Mouse (Mus musculus): Measurements from ENCODE around the gene Cfap299. TPM values are rescaled to one million over a fixed set of nuclear protein-coding genes. Genes with fewer than 3 reads are reported as not detected.

Gene Cfap299
- polyA plus RNA-seq, 1 experiment from 2014 or later = 1.2 TPM

- WGBS = 91% methylated on average over 3 of the region's 3 CpGs
- Histone ChIP-seq H3K27ac (no peak overlapping the region), H3K4me3 (no peak overlapping the region), H3K4me1 (no peaks in the 10 kb centered on the region), H3K9me3 (no peaks in the 10 kb centered on the region), H3K9ac (no peak overlapping the region), H3K27me3 (no peaks in the 10 kb centered on the region), H3K36me3 (no peaks in the 10 kb centered on the region), H3K4me2 (no peak overlapping the region)
- ATAC-seq (ENCODE audit: insufficient number of reproducible peaks, insufficient read depth, low FRiP score, low TSS enrichment, low read depth) = no peak
Observed at GRCm38 (mm10) chr5:98476539-98476938, 147.4 kb downstream of the Cfap299 start.

GRCm38 (mm10) chr5:98477261-98477660, 148.2 kb downstream of the Cfap299 start:
- Histone ChIP-seq H3K4me3 (no peak overlapping the region), H3K4me1 (no peaks in the 10 kb centered on the region), H3K9ac (no peak overlapping the region), H3K36me3 (no peaks in the 10 kb centered on the region), H3K4me2 (no peak overlapping the region), H3K27me3 (no peaks in the 10 kb centered on the region), H3K27ac (no peak overlapping the region), H3K9me3 (no peaks in the 10 kb centered on the region)
- 60% methylated on average over 8 of the region's 8 CpGs for WGBS
- ATAC-seq (ENCODE audit: insufficient number of reproducible peaks, insufficient read depth, low FRiP score, low TSS enrichment, low read depth) = no peak

- H3K27ac ChIP-seq = no peak overlapping the region
- H3K4me3 ChIP-seq = no peak overlapping the region
- no peaks in the 10 kb centered on the region for H3K4me1 ChIP-seq
- H3K27me3 ChIP-seq = no peaks in the 10 kb centered on the region
- no peaks in the 10 kb centered on the region for H3K36me3 ChIP-seq
- H3K9ac ChIP-seq = no peak overlapping the region
- 60% methylated on average over 5 of the region's 5 CpGs for WGBS
- no peaks in the 10 kb centered on the region for H3K9me3 ChIP-seq
- no peak overlapping the region for H3K4me2 ChIP-seq
- ATAC-seq (ENCODE audit: insufficient number of reproducible peaks, insufficient read depth, low FRiP score, low TSS enrichment, low read depth) = no peak
Observed at GRCm38 (mm10) chr5:98483507-98483906, 154.4 kb downstream of the Cfap299 start.

GRCm38 (mm10) chr5:98485189-98485588, 156.1 kb downstream of the Cfap299 start:
- WGBS = 74% methylated on average over 1 of the region's 1 CpGs
- H3K27ac ChIP-seq = no peak overlapping the region
- no peak overlapping the region for H3K4me3 ChIP-seq
- H3K36me3 ChIP-seq = no peaks in the 10 kb centered on the region
- H3K4me1 ChIP-seq = no peaks in the 10 kb centered on the region
- H3K4me2 ChIP-seq = no peak overlapping the region
- H3K9ac ChIP-seq = no peak overlapping the region
- no peaks in the 10 kb centered on the region for H3K27me3 ChIP-seq
- ATAC-seq (ENCODE audit: insufficient number of reproducible peaks, insufficient read depth, low FRiP score, low TSS enrichment, low read depth) = no peak
- H3K9me3 ChIP-seq = no peaks in the 10 kb centered on the region

- no peak overlapping the region for H3K9ac ChIP-seq
- no peaks in the 10 kb centered on the region for H3K4me1 ChIP-seq
- no peak for ATAC-seq (ENCODE audit: insufficient number of reproducible peaks, insufficient read depth, low FRiP score, low TSS enrichment, low read depth)
- H3K4me2 ChIP-seq = no peak overlapping the region
- no peak overlapping the region for H3K27ac ChIP-seq
- 75% methylated on average over 4 of the region's 4 CpGs for WGBS
- H3K36me3 ChIP-seq = no peaks in the 10 kb centered on the region
- no peaks in the 10 kb centered on the region for H3K9me3 ChIP-seq
- no peaks in the 10 kb centered on the region for H3K27me3 ChIP-seq
- no peak overlapping the region for H3K4me3 ChIP-seq
Observed at GRCm38 (mm10) chr5:98498317-98498716, 169.2 kb downstream of the Cfap299 start.

- ATAC-seq (ENCODE audit: insufficient number of reproducible peaks, insufficient read depth, low FRiP score, low TSS enrichment, low read depth) = no peak
- 90% methylated on average over 7 of the region's 7 CpGs for WGBS
Observed at GRCm38 (mm10) chr5:98516214-98516613, 187.1 kb downstream of the Cfap299 start.

GRCm38 (mm10) chr5:98520118-98520517, 191.0 kb downstream of the Cfap299 start:
- no peak for ATAC-seq (ENCODE audit: insufficient number of reproducible peaks, insufficient read depth, low FRiP score, low TSS enrichment, low read depth)
- H3K9ac ChIP-seq = no peak overlapping the region
- no peaks in the 10 kb centered on the region for H3K36me3 ChIP-seq
- H3K27me3 ChIP-seq = no peaks in the 10 kb centered on the region
- H3K9me3 ChIP-seq = no peaks in the 10 kb centered on the region
- no peak overlapping the region for H3K4me2 ChIP-seq
- H3K4me3 ChIP-seq = no peak overlapping the region
- no peaks in the 10 kb centered on the region for H3K4me1 ChIP-seq
- 57% methylated on average over 2 of the region's 2 CpGs for WGBS
- no peak overlapping the region for H3K27ac ChIP-seq

More at GRCm38 (mm10) chr5:98516214-98516613, 187.1 kb downstream of the Cfap299 start:
- H3K36me3 ChIP-seq = no peaks in the 10 kb centered on the region
- no peaks in the 10 kb centered on the region for H3K27me3 ChIP-seq
- no peaks in the 10 kb centered on the region for H3K9me3 ChIP-seq
- H3K4me3 ChIP-seq = no peak overlapping the region
- H3K4me2 ChIP-seq = no peak overlapping the region
- H3K27ac ChIP-seq = no peak overlapping the region
- H3K9ac ChIP-seq = no peak overlapping the region
- no peaks in the 10 kb centered on the region for H3K4me1 ChIP-seq

- Histone ChIP-seq H3K9ac (no peak overlapping the region), H3K27me3 (no peaks in the 10 kb centered on the region), H3K27ac (no peak overlapping the region), H3K4me2 (no peak overlapping the region), H3K4me3 (no peak overlapping the region), H3K9me3 (no peaks in the 10 kb centered on the region), H3K36me3 (no peaks in the 10 kb centered on the region), H3K4me1 (no peaks in the 10 kb centered on the region)
- 83% methylated on average over 7 of the region's 7 CpGs for WGBS
- ATAC-seq (ENCODE audit: insufficient number of reproducible peaks, insufficient read depth, low FRiP score, low TSS enrichment, low read depth) = no peak
Observed at GRCm38 (mm10) chr5:98522270-98522977, 193.3 kb downstream of the Cfap299 start.

- WGBS = 78% methylated on average over 7 of the region's 7 CpGs
- Histone ChIP-seq H3K4me3 (no peak overlapping the region), H3K27ac (no peak overlapping the region), H3K4me2 (no peak overlapping the region), H3K27me3 (no peaks in the 10 kb centered on the region), H3K9me3 (no peaks in the 10 kb centered on the region), H3K36me3 (no peaks in the 10 kb centered on the region), H3K9ac (no peak overlapping the region), H3K4me1 (no peaks in the 10 kb centered on the region)
- ATAC-seq (ENCODE audit: insufficient number of reproducible peaks, insufficient read depth, low FRiP score, low TSS enrichment, low read depth) = no peak
Observed at GRCm38 (mm10) chr5:98523050-98523449, 193.9 kb downstream of the Cfap299 start.

- Histone ChIP-seq H3K36me3 (no peaks in the 10 kb centered on the region), H3K27me3 (no peaks in the 10 kb centered on the region), H3K9me3 (no peaks in the 10 kb centered on the region), H3K4me2 (no peak overlapping the region), H3K27ac (no peak overlapping the region), H3K4me3 (no peak overlapping the region), H3K9ac (no peak overlapping the region), H3K4me1 (no peaks in the 10 kb centered on the region)
- WGBS = 89% methylated on average over 1 of the region's 1 CpGs
- ATAC-seq (ENCODE audit: insufficient number of reproducible peaks, insufficient read depth, low FRiP score, low TSS enrichment, low read depth) = no peak
Observed at GRCm38 (mm10) chr5:98523783-98524182, 194.7 kb downstream of the Cfap299 start.

- no peak for ATAC-seq (ENCODE audit: insufficient number of reproducible peaks, insufficient read depth, low FRiP score, low TSS enrichment, low read depth)
- H3K9ac ChIP-seq = no peak overlapping the region
- 88% methylated on average over 1 of the region's 1 CpGs for WGBS
Observed at GRCm38 (mm10) chr5:98541333-98541732, 212.2 kb downstream of the Cfap299 start.

GRCm38 (mm10) chr5:98550285-98550684, 221.2 kb downstream of the Cfap299 start:
- Histone ChIP-seq H3K9me3 (no peaks in the 10 kb centered on the region), H3K36me3 (no peaks in the 10 kb centered on the region), H3K4me2 (no peak overlapping the region), H3K9ac (no peak overlapping the region), H3K4me1 (peaks cover 16% of the 10 kb centered on the region; the same call in 1 of the 2 replicates), H3K27ac (no peak overlapping the region), H3K27me3 (no peaks in the 10 kb centered on the region), H3K4me3 (no peak overlapping the region)
- ATAC-seq (ENCODE audit: insufficient number of reproducible peaks, insufficient read depth, low FRiP score, low TSS enrichment, low read depth) = no peak
- 43% methylated on average over 5 of the region's 5 CpGs for WGBS

More at GRCm38 (mm10) chr5:98541333-98541732, 212.2 kb downstream of the Cfap299 start:
- Histone ChIP-seq H3K4me3 (no peak overlapping the region), H3K4me2 (no peak overlapping the region), H3K27me3 (no peaks in the 10 kb centered on the region), H3K9me3 (no peaks in the 10 kb centered on the region), H3K36me3 (no peaks in the 10 kb centered on the region), H3K4me1 (no peaks in the 10 kb centered on the region), H3K27ac (no peak overlapping the region)
